Mouse (Mus musculus): Measurements from ENCODE around the gene Mfrp.

Mfrp gene

GRCm38 (mm10) chr9:44078136-44078797 is 23.3 kb upstream of the Mfrp start:
- no peak for DNase-seq (ENCODE audit: extremely low spot score)

GRCm38 (mm10) chr9:44078955-44079756 is 22.4 kb upstream of the Mfrp start:
- DNase-seq (ENCODE audit: extremely low spot score), result no peak

GRCm38 (mm10) chr9:44079997-44080780 is 21.3 kb upstream of the Mfrp start:
- no peak for DNase-seq (ENCODE audit: extremely low spot score)

GRCm38 (mm10) chr9:44080953-44081352 is 20.6 kb upstream of the Mfrp start:
- no peak for DNase-seq (ENCODE audit: extremely low spot score)

- no peak for DNase-seq (ENCODE audit: extremely low spot score)
Observed at GRCm38 (mm10) chr9:44081581-44081980, 19.9 kb upstream of the Mfrp start.

GRCm38 (mm10) chr9:44082266-44082665 is 19.3 kb upstream of the Mfrp start:
- DNase-seq (ENCODE audit: extremely low spot score), result no peak

GRCm38 (mm10) chr9:44083392-44084121 is 18.0 kb upstream of the Mfrp start:
- DNase-seq (ENCODE audit: extremely low spot score), result peak; percentile 14

- DNase-seq (ENCODE audit: extremely low spot score), result no peak
Observed at GRCm38 (mm10) chr9:44084236-44084635, 17.3 kb upstream of the Mfrp start.

- peak; percentile 97 for DNase-seq (ENCODE audit: extremely low spot score)
Observed at GRCm38 (mm10) chr9:44084659-44085229, 16.8 kb upstream of the Mfrp start.

- DNase-seq (ENCODE audit: extremely low spot score), result no peak
Observed at GRCm38 (mm10) chr9:44085276-44085675, 16.3 kb upstream of the Mfrp start.

- no peak for DNase-seq (ENCODE audit: extremely low spot score)
Observed at GRCm38 (mm10) chr9:44085741-44086665, 15.5 kb upstream of the Mfrp start.

- DNase-seq (ENCODE audit: extremely low spot score), result no peak
Observed at GRCm38 (mm10) chr9:44086960-44087359, 14.6 kb upstream of the Mfrp start.

- peak; percentile 15 for DNase-seq (ENCODE audit: extremely low spot score)
Observed at GRCm38 (mm10) chr9:44087761-44088455, 13.6 kb upstream of the Mfrp start.

- no peak for DNase-seq (ENCODE audit: extremely low spot score)
Observed at GRCm38 (mm10) chr9:44088877-44089608, 12.5 kb upstream of the Mfrp start.

GRCm38 (mm10) chr9:44093612-44094503 is 7.7 kb upstream of the Mfrp start:
- DNase-seq (ENCODE audit: extremely low spot score), result peak; percentile 80

- no peak for DNase-seq (ENCODE audit: extremely low spot score)
Observed at GRCm38 (mm10) chr9:44094737-44095136, 6.8 kb upstream of the Mfrp start.

GRCm38 (mm10) chr9:44095781-44096180 is 5.7 kb upstream of the Mfrp start:
- no peak for DNase-seq (ENCODE audit: extremely low spot score)

GRCm38 (mm10) chr9:44096536-44096935 is 5.0 kb upstream of the Mfrp start:
- no peak for DNase-seq (ENCODE audit: extremely low spot score)
